Mouse (Mus musculus): Measurements from ENCODE around the gene Pou5f1. TPM values are rescaled to one million over a fixed set of nuclear protein-coding genes. Genes with fewer than 3 reads are reported as not detected.

The Pou5f1 gene
- polyA plus RNA-seq, 1 experiment from 2014 or later, result not detected

DNA sequence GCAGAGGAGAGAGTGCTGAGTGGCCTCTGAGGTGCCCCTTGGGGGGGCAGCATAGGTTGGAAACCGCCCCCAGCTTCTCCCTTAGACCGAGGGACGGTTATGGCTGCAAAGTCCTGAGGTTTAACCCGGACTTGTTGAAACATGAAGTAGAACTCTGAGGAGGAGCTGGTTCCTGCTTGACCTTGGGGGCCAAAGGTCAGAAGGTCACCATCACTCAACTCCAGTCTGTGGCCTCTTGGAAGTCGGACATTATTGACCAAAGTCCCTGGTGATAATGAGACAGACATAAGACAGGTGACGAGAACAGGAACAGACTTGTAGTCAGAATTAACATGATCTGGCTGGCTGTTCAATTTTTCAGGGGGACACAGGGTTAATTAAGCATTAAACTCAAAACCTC lies 8.9 kb downstream of the Pou5f1 start:
- Histone ChIP-seq H3K4me2 (peak overlapping the region; percentile 76), H3K9ac (peak overlapping the region; percentile 82), H3K9me3 (no peaks in the 10 kb centered on the region), H3K4me3 (peak overlapping the region; percentile 67), H3K27ac (replicated peaks) (no peak overlapping the region), H3K4me1 (peaks cover 35% of the 10 kb centered on the region), H3K36me3 (peaks cover 26% of the 10 kb centered on the region), H3K27me3 (replicated peaks) (peaks cover 1% of the 10 kb centered on the region)
- ATAC-seq (ENCODE audit: extremely low read depth, insufficient number of reproducible peaks, low FRiP score, low TSS enrichment), result no peak
- WGBS, result 62% methylated on average over 6 of the region's 6 CpGs

DNA sequence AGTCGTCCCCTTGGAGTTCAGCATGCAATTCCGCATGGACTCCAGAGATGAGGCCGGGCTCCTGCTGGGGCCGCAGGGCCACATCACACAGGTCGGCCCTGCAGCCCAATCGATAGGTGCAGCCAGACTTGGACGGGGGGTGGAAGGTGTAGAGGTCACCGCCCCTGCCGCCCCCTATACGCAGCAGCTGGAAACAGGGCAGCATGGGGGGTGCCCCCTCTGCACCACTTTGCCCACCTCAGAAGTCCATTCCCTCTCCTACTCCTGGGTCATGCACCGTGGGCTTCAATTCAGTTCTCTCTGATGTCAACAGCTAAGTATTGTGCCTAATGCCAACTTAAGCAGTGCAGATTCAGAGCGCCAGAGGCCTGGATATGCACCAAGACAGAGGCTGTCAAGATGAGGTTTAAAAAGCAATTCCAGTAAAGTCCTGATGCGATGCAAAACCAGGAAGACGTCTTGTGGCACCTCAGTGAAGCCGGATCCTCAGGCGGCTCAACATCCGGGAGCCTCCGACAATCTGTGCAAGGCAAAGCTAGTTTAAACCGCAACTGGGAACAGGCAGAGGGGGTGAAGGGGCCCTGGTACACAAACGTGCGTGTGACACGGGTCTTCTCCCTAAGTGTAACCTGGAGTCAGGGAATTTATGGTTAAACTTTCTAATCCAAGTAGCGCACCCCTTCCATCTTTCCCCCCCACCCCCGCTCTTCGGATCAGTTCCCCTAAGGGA lies 10.3 kb downstream of the Pou5f1 start:
- H3K4me1 ChIP-seq, result peaks cover 35% of the 10 kb centered on the region
- peak overlapping the region; percentile 76 for H3K4me2 ChIP-seq
- ATAC-seq (ENCODE audit: extremely low read depth, insufficient number of reproducible peaks, low FRiP score, low TSS enrichment), result no peak
- H3K9ac ChIP-seq, result peak overlapping the region; percentile 82
- H3K9me3 ChIP-seq, result no peaks in the 10 kb centered on the region
- no peaks in the 10 kb centered on the region for H3K27me3 ChIP-seq (replicated peaks)
- peak overlapping the region; percentile 67 for H3K4me3 ChIP-seq
- H3K36me3 ChIP-seq, result peaks cover 34% of the 10 kb centered on the region
- 8% methylated on average over 25 of the region's 25 CpGs for WGBS
- peak overlapping the region; percentile 9; the same call in 1 of the 2 replicates for H3K27ac ChIP-seq (replicated peaks)

DNA sequence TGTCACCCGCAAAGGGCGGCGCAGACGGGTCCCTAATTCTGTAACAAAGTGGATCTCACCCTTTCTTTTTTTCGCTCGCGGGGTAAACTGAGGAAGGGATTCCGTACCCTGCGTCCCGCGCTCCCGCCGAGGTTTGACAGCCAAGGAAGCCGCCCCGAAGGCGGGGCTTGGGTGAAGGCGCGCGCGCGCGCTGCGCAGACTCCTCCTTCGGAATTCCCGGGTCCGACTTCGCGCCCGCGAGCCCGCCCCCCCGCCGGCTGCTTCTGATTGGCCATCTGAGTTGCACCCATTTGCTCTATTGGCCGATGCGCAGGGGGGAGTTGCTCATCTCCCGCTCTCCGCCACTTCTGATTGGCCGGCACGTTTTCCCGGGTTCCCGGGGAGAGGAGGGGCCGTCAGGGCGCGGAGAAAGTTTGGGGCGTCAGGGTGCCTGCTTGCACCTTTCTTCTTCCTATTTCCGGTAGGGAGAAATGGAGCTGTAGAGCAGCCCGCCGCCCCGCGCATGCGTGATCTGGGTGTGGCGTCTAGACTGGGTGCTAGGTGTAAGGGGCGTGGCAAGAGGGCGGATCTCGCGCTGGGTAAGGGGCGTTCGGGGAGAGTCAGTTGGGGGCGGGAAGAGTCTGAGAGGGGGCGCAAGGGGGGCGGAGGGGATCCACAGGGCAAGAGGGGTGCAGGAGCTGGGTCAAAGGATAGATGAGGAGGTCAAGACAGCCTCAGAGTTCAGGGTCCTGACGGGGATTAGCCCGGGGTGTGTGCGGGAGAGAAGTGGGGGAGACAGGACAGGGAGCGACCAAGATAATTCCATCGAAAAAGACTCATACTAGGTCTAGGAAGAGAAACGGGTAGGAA lies 11.1 kb downstream of the Pou5f1 start, which contains the start of the genes Tcf19 and Cchcr1:
TSS of gene Tcf19 (minus strand) at position 173 of the 849 bp plus-strand sequence.
TSS of gene Cchcr1 (plus strand) at position 449 of the 849 bp plus-strand sequence.
- H3K36me3 ChIP-seq, result peaks cover 42% of the 10 kb centered on the region
- peak within 1 kb of the TSS; percentile 84 for H3K9ac ChIP-seq
- peaks cover 35% of the 10 kb centered on the region for H3K4me1 ChIP-seq
- H3K27me3 ChIP-seq (replicated peaks), result no peaks in the 10 kb centered on the region
- H3K4me3 ChIP-seq, result peak within 1 kb of the TSS; percentile 67
- H3K9me3 ChIP-seq, result no peaks in the 10 kb centered on the region
- peak within 1 kb of the TSS; percentile 76 for H3K4me2 ChIP-seq
- WGBS, result under 1% methylated on average over 66 of the region's 67 CpGs
- ATAC-seq (ENCODE audit: extremely low read depth, insufficient number of reproducible peaks, low FRiP score, low TSS enrichment), result peak; percentile 93
- H3K27ac ChIP-seq (replicated peaks), result peak within 1 kb of the TSS; percentile 63

DNA sequence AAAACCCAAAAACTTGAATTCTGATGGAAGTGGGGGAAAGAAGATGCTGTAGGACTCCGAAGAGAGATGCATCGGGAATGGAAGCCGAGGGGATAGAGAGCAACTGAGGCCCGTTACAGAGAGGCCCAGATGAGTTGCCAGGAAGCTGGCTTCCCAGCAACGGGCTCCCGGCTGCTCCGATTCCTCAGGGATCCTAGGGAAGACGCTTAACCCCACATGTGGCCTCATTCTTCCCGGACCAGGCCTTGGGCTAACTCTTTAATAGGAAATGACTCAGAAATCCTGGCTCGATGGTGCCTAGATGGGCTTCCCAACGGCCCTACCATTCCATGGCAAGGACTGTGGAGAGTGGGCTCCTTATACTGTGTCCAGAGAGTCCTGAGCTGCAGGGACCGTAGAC lies 11.7 kb downstream of the Pou5f1 start:
- Histone ChIP-seq H3K4me1 (peaks cover 35% of the 10 kb centered on the region), H3K27me3 (replicated peaks) (no peaks in the 10 kb centered on the region), H3K36me3 (peaks cover 43% of the 10 kb centered on the region), H3K9ac (peak overlapping the region; percentile 84), H3K9me3 (no peaks in the 10 kb centered on the region), H3K4me2 (peak overlapping the region; percentile 76), H3K27ac (replicated peaks) (peak overlapping the region; percentile 63), H3K4me3 (peak overlapping the region; percentile 67)
- no peak for ATAC-seq (ENCODE audit: extremely low read depth, insufficient number of reproducible peaks, low FRiP score, low TSS enrichment)
- 7% methylated on average over 12 of the region's 12 CpGs for WGBS

DNA sequence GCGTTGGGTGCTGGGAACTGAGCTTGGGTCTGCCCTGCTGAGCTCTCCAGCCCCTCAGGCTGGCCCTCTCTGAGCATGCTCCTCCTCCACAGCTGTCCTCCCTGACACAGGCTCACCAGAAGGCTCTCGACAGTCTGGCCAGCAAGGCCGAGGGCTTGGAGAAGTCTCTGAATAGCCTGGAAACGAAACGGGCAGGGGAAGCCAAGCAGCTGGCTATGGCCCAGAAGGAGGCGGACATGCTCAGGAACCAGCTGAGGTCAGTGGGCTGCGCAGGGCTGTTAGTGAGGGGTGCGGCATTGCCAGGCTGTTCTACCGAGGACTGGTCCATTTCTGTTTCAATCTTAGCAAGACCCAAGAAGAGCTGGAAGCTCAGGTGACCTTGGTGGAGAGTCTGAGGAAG lies 18.5 kb downstream of the Pou5f1 start:
- no peak overlapping the region for H3K4me3 ChIP-seq
- H3K9ac ChIP-seq, result no peak overlapping the region
- no peaks in the 10 kb centered on the region for H3K4me1 ChIP-seq
- H3K36me3 ChIP-seq, result peaks cover 83% of the 10 kb centered on the region
- no peaks in the 10 kb centered on the region for H3K27me3 ChIP-seq (replicated peaks)
- no peak for ATAC-seq (ENCODE audit: extremely low read depth, insufficient number of reproducible peaks, low FRiP score, low TSS enrichment)
- 86% methylated on average over 9 of the region's 9 CpGs for WGBS
- H3K27ac ChIP-seq (replicated peaks), result no peak overlapping the region
- H3K9me3 ChIP-seq, result no peaks in the 10 kb centered on the region
- no peak overlapping the region for H3K4me2 ChIP-seq

DNA sequence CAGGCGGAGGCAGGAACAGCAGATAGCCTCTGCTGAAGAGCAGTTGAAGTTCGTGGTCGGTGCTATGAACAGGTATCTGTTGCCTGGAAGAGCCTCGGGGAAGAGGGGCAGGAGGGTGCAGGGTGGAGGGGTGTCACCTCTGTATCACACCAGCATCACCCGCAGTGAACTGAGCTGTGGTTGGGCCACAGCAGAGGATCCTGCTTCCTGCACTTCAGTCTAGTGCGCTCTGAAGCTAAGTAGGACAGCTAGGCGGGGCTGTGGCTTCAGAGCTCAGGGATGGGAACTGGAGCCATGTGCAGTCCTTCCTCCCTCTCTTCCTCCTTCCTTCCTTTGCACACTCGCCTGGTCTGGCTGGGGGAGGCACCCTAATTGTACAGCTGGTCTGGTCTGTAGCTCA lies 20.8 kb downstream of the Pou5f1 start:
- no peak for ATAC-seq (ENCODE audit: extremely low read depth, insufficient number of reproducible peaks, low FRiP score, low TSS enrichment)
- H3K9ac ChIP-seq, result no peak overlapping the region
- H3K9me3 ChIP-seq, result no peaks in the 10 kb centered on the region
- no peaks in the 10 kb centered on the region for H3K4me1 ChIP-seq
- peaks cover 83% of the 10 kb centered on the region for H3K36me3 ChIP-seq
- H3K4me3 ChIP-seq, result no peak overlapping the region
- no peak overlapping the region for H3K4me2 ChIP-seq
- WGBS, result 68% methylated on average over 8 of the region's 8 CpGs
- H3K27me3 ChIP-seq (replicated peaks), result no peaks in the 10 kb centered on the region
- H3K27ac ChIP-seq (replicated peaks), result no peak overlapping the region

DNA sequence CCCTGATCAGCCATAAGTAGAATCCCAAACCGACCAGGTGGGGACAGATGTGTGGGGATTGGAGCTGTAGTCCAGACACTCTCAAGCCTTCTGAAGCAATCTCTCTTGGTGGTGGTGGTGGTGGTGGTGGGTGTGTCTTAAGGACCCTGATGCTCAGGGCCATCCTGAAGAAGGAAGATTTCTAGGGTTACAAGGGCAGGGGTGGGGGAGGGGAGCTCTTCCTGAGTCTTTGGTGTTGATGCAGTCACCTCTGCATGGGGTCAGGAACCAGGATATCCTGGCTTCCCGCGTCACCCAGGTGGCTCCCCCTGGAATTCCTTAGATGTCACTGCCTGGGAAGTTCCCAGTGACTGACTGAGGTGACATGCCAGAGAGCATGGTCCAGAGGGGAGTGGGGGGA lies 26.5 kb downstream of the Pou5f1 start:
- ATAC-seq (ENCODE audit: extremely low read depth, insufficient number of reproducible peaks, low FRiP score, low TSS enrichment), result no peak

DNA sequence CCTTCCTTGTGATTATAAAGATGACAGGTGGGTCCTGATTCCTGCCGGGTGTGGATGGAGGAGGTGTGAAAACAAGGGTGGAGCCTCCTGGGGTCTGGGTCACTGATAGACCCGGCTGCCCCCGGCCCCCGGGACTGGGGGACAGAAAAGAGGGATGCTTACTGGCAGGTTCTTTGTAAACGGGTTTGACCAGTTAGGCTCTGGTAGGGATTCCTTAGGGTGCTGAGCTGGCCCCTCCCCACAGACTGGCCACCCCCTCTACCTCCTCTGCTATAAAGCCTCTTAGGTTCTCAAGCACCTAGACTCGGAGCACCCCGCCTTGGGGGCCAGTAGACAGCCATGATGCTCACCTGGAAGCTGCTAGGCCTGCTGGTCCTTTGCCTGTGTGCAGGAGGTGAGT lies 27.1 kb downstream of the Pou5f1 start, which contains the start of gene Psors1c2:
TSS of gene Psors1c2 (plus strand) at position 301 of the 400 bp plus-strand sequence.
- WGBS, result 15% methylated on average over 7 of the region's 7 CpGs
- no peak within 1 kb of the TSS for H3K27ac ChIP-seq (replicated peaks)

More for the DNA sequence above, 26.5 kb downstream of the Pou5f1 start:
- peaks cover 15% of the 10 kb centered on the region; the same call in 1 of the 2 replicates for H3K27me3 ChIP-seq (replicated peaks)
- no peak overlapping the region for H3K27ac ChIP-seq (replicated peaks)
- H3K4me1 ChIP-seq, result peaks cover 4% of the 10 kb centered on the region; the same call in 1 of the 2 replicates
- no peaks in the 10 kb centered on the region for H3K9me3 ChIP-seq
- 8% methylated on average over 3 of the region's 3 CpGs for WGBS
- H3K4me2 ChIP-seq, result no peak overlapping the region
- peaks cover 35% of the 10 kb centered on the region for H3K36me3 ChIP-seq
- H3K9ac ChIP-seq, result no peak overlapping the region
- H3K4me3 ChIP-seq, result no peak overlapping the region

DNA sequence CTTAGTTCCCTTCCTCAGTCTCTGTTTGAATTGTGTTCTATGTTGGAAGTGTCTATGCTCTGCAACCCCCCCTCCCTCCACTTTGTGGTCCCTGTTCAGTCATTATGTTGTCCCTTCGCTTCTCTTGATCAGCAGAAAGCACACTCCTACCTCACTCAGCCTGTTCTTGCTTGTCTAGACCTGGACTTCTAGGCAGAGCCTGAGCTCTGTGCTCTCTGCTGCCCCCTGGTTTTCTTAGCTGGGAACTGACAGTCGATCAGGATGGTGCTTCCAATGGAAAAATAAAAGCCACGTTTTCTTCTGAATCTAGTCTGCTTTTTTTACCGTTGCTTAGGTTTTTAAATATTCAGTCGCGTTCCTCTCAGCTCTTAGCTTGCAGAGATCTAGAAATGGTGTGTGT lies 28.5 kb downstream of the Pou5f1 start:
- no peak overlapping the region for H3K9ac ChIP-seq
- no peak overlapping the region for H3K27ac ChIP-seq (replicated peaks)
- H3K36me3 ChIP-seq, result peaks cover 16% of the 10 kb centered on the region
- H3K4me1 ChIP-seq, result peaks cover 4% of the 10 kb centered on the region; the same call in 1 of the 2 replicates
- H3K9me3 ChIP-seq, result no peaks in the 10 kb centered on the region
- H3K4me2 ChIP-seq, result no peak overlapping the region
- WGBS, result 6% methylated on average over 6 of the region's 6 CpGs
- no peak for ATAC-seq (ENCODE audit: extremely low read depth, insufficient number of reproducible peaks, low FRiP score, low TSS enrichment)
- peaks cover 15% of the 10 kb centered on the region; the same call in 1 of the 2 replicates for H3K27me3 ChIP-seq (replicated peaks)
- no peak overlapping the region for H3K4me3 ChIP-seq

More for the DNA sequence above, 27.1 kb downstream of the Pou5f1 start, which contains the start of gene Psors1c2:
- peaks cover 31% of the 10 kb centered on the region for H3K36me3 ChIP-seq
- no peak within 1 kb of the TSS for H3K4me3 ChIP-seq
- no peak within 1 kb of the TSS; the same call in 1 of the 2 replicates for H3K9ac ChIP-seq
- peaks cover 15% of the 10 kb centered on the region; the same call in 1 of the 2 replicates for H3K27me3 ChIP-seq (replicated peaks)
- no peak for ATAC-seq (ENCODE audit: extremely low read depth, insufficient number of reproducible peaks, low FRiP score, low TSS enrichment)
- no peaks in the 10 kb centered on the region for H3K9me3 ChIP-seq
- peaks cover 4% of the 10 kb centered on the region; the same call in 1 of the 2 replicates for H3K4me1 ChIP-seq
- no peak within 1 kb of the TSS for H3K4me2 ChIP-seq

DNA sequence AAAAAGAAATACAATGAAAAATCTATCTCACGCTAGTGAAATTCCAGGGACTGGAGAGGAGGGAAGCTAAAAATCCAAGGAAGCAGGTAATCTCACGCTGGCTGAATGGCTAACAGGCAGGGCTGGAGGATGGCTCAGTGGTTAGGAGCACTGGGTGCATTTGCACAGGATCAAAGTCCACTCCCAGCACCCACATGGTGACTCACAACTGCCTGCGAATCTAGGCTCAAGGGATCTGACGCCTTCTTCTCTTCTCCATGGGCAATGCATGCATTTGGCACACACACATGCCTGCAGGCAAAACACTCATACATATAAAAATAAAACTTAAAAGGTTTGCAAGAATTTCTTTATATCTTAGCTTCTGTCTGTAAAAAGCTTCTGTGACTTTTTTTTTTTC lies 31.6 kb downstream of the Pou5f1 start:
- Histone ChIP-seq H3K27ac (replicated peaks) (no peak overlapping the region), H3K4me1 (peaks cover 3% of the 10 kb centered on the region; the same call in 1 of the 2 replicates), H3K36me3 (no peaks in the 10 kb centered on the region), H3K4me3 (no peak overlapping the region), H3K4me2 (no peak overlapping the region), H3K9me3 (no peaks in the 10 kb centered on the region), H3K9ac (no peak overlapping the region), H3K27me3 (replicated peaks) (peaks cover 19% of the 10 kb centered on the region; the same call in 1 of the 2 replicates)
- 75% methylated on average over 4 of the region's 4 CpGs for WGBS
- no peak for ATAC-seq (ENCODE audit: extremely low read depth, insufficient number of reproducible peaks, low FRiP score, low TSS enrichment)

DNA sequence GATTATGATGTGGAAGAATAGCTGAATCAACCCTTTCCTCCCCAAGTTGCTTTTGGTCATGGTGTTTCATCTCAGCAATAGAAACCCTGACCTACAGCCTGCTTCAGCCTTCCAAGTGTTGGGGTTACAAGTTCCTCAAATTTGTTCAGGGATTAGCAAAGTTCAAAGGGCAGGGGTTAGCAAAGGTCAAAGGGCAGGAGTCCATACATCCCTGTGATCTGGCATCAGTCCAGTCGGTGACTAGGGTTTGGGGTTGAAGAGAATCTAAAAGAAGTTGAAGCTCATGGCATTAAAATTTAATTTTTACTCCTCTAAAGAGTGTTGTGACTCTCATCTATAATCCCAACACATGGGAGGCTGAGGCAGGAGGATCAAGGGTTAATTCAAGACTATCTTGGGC lies 32.7 kb downstream of the Pou5f1 start:
- WGBS, result 81% methylated on average over 1 of the region's 1 CpGs
- Histone ChIP-seq H3K4me3 (no peak overlapping the region), H3K4me1 (peaks cover 5% of the 10 kb centered on the region), H3K9me3 (no peaks in the 10 kb centered on the region), H3K9ac (no peak overlapping the region), H3K27me3 (replicated peaks) (peaks cover 9% of the 10 kb centered on the region; the same call in 1 of the 2 replicates), H3K27ac (replicated peaks) (no peak overlapping the region), H3K4me2 (no peak overlapping the region), H3K36me3 (no peaks in the 10 kb centered on the region)
- ATAC-seq (ENCODE audit: extremely low read depth, insufficient number of reproducible peaks, low FRiP score, low TSS enrichment), result no peak
